Mouse (Mus musculus) forebrain, embryonic 16.5 days (tissue): ENCODE measurements around the gene Acbd6. TPM values are rescaled to one million over a fixed set of nuclear protein-coding genes. Genes with fewer than 3 reads are reported as not detected.

ENCODE experiments used
- ATAC-seq: fragments of 200-750 bp; cut with Nextera tagmentation; 2 replicates; pipeline ENCODE4 v1.8.0; 2017; ENCODE audit warnings: mild to moderate bottlenecking, moderate library complexity
- H3K27ac ChIP-seq: fragments of 300-500 bp; sonication (generic); 2 replicates; pipeline ENCODE4 v1.5.1; 2014; ENCODE audit warnings: low read length, control low read depth
- H3K27me3 ChIP-seq: fragments of 300-500 bp; sonication (generic); replicated peaks from 2 replicates; pipeline ENCODE4 v1.6.1; 2014; ENCODE audit warnings: low read length; ENCODE audit not compliant: control insufficient read depth, insufficient read depth
- H3K36me3 ChIP-seq: fragments of 300-500 bp; sonication (generic); 2 replicates; pipeline ENCODE4 v1.6.1; 2014; ENCODE audit not compliant: control insufficient read depth, insufficient read depth
- H3K4me1 ChIP-seq: fragments of 300-500 bp; sonication (generic); replicated peaks from 2 replicates; pipeline ENCODE4 v1.6.1; 2014; ENCODE audit warnings: low read length; ENCODE audit not compliant: control insufficient read depth, insufficient read depth
- H3K4me2 ChIP-seq: fragments of 300-500 bp; sonication (generic); 2 replicates; pipeline ENCODE4 v1.6.1; 2014; ENCODE audit warnings: mild to moderate bottlenecking, low read length, control low read depth
- H3K4me3 ChIP-seq: fragments of 300-500 bp; sonication (generic); replicated peaks from 2 replicates; pipeline ENCODE4 v1.5.1; 2014; ENCODE audit warnings: mild to moderate bottlenecking, low read length, control low read depth
- H3K9ac ChIP-seq: fragments of 300-500 bp; sonication (generic); replicated peaks from 2 replicates; pipeline ENCODE4 v1.6.1; 2014; ENCODE audit warnings: low read depth, low read length, control low read depth
- H3K9me3 ChIP-seq: fragments of 300-500 bp; sonication (generic); 2 replicates; pipeline ENCODE4 v1.6.1; 2016; ENCODE audit warnings: low read length; ENCODE audit not compliant: control insufficient read depth
- WGBS: fragments of 180-500 bp; shearing (Covaris S2); extraction: QIAGEN DNeasy Blood & Tissue Kit; methylation state at CpG from one replicate; pipeline ENCODE4 v1.1.7; 2014; 5-methylcytosine and 5-hydroxymethylcytosine counted together
- polyA plus RNA-seq: library from polyadenylated mRNA; unstranded; fragments of >200 nt; fragmentation: Nextera tagmentation; extraction: Ambion mirVana; gene quantifications from 2 replicates; pipeline ENCODE4 v1.2.1, GENCODE M21; 2015

Gene Acbd6
- polyA plus RNA-seq, 1 experiment from 2014 or later = 87.4 TPM

- Histone ChIP-seq H3K9ac (no peak overlapping the region), H3K4me1 (peaks cover 14% of the 10 kb centered on the region), H3K9me3 (no peaks in the 10 kb centered on the region), H3K36me3 (no peaks in the 10 kb centered on the region), H3K27me3 (no peaks in the 10 kb centered on the region), H3K4me3 (no peak overlapping the region), H3K27ac (no peak overlapping the region), H3K4me2 (no peak overlapping the region)
- no peak for ATAC-seq
Measured at GRCm38 (mm10) chr1:155700886-155701285, 143.0 kb downstream of the Acbd6 start.

GRCm38 (mm10) chr1:155703191-155703680 is 145.3 kb downstream of the Acbd6 start:
- 87% methylated on average over 5 of the region's 5 CpGs for WGBS
- Histone ChIP-seq H3K4me3 (no peak overlapping the region), H3K27me3 (no peaks in the 10 kb centered on the region), H3K27ac (no peak overlapping the region), H3K4me2 (no peak overlapping the region), H3K9me3 (no peaks in the 10 kb centered on the region), H3K36me3 (no peaks in the 10 kb centered on the region), H3K9ac (no peak overlapping the region), H3K4me1 (peaks cover 12% of the 10 kb centered on the region)
- no peak for ATAC-seq

GRCm38 (mm10) chr1:155704182-155704581 is 146.3 kb downstream of the Acbd6 start:
- WGBS = 55% methylated on average over 5 of the region's 5 CpGs
- Histone ChIP-seq H3K36me3 (no peaks in the 10 kb centered on the region), H3K27me3 (no peaks in the 10 kb centered on the region), H3K4me3 (no peak overlapping the region), H3K4me1 (peaks cover 3% of the 10 kb centered on the region; the same call in 1 of the 2 replicates), H3K27ac (no peak overlapping the region), H3K9ac (no peak overlapping the region), H3K9me3 (no peaks in the 10 kb centered on the region), H3K4me2 (no peak overlapping the region)
- peak; percentile 49; the same call in 1 of the 2 replicates for ATAC-seq

GRCm38 (mm10) chr1:155713306-155713705 is 155.4 kb downstream of the Acbd6 start:
- Histone ChIP-seq H3K27ac (no peak overlapping the region), H3K4me1 (no peaks in the 10 kb centered on the region; the same call in 1 of the 2 replicates), H3K27me3 (no peaks in the 10 kb centered on the region), H3K9ac (no peak overlapping the region), H3K36me3 (no peaks in the 10 kb centered on the region), H3K4me3 (no peak overlapping the region), H3K9me3 (no peaks in the 10 kb centered on the region), H3K4me2 (no peak overlapping the region)
- ATAC-seq = peak; percentile 26; the same call in 1 of the 2 replicates
- 67% methylated on average over 2 of the region's 2 CpGs for WGBS

- no peak overlapping the region for H3K4me3 ChIP-seq
- H3K27ac ChIP-seq = no peak overlapping the region
- no peak for ATAC-seq
- H3K4me1 ChIP-seq = no peaks in the 10 kb centered on the region; the same call in 1 of the 2 replicates
- no peaks in the 10 kb centered on the region for H3K9me3 ChIP-seq
- no peaks in the 10 kb centered on the region for H3K27me3 ChIP-seq
- no peak overlapping the region for H3K4me2 ChIP-seq
- no peak overlapping the region for H3K9ac ChIP-seq
- no peaks in the 10 kb centered on the region for H3K36me3 ChIP-seq
Measured at GRCm38 (mm10) chr1:155715366-155715765, 157.4 kb downstream of the Acbd6 start.

- no peak overlapping the region for H3K27ac ChIP-seq
- no peak for ATAC-seq
- H3K36me3 ChIP-seq = no peaks in the 10 kb centered on the region
- H3K27me3 ChIP-seq = no peaks in the 10 kb centered on the region; the same call in 1 of the 2 replicates
- H3K4me2 ChIP-seq = no peak overlapping the region
- H3K4me3 ChIP-seq = no peak overlapping the region
- no peaks in the 10 kb centered on the region for H3K9me3 ChIP-seq
- H3K4me1 ChIP-seq = peaks cover 3% of the 10 kb centered on the region; the same call in 1 of the 2 replicates
- H3K9ac ChIP-seq = no peak overlapping the region
- 93% methylated on average over 12 of the region's 12 CpGs for WGBS
Measured at GRCm38 (mm10) chr1:155717301-155717700, 159.4 kb downstream of the Acbd6 start.

GRCm38 (mm10) chr1:155718851-155719250 is 160.9 kb downstream of the Acbd6 start:
- Histone ChIP-seq H3K9me3 (no peaks in the 10 kb centered on the region), H3K27me3 (peaks cover 6% of the 10 kb centered on the region), H3K4me3 (no peak overlapping the region), H3K4me1 (0 out of 2 replicates have a peak, but pooled peaks cover 3% of the 10 kb centered on the region), H3K36me3 (no peaks in the 10 kb centered on the region), H3K9ac (no peak overlapping the region), H3K4me2 (no peak overlapping the region), H3K27ac (no peak overlapping the region)
- WGBS = 80% methylated on average over 3 of the region's 3 CpGs
- no peak for ATAC-seq

GRCm38 (mm10) chr1:155720006-155720405 is 162.1 kb downstream of the Acbd6 start:
- no peak overlapping the region for H3K4me3 ChIP-seq
- no peaks in the 10 kb centered on the region for H3K9me3 ChIP-seq
- H3K4me2 ChIP-seq = no peak overlapping the region
- 0 out of 2 replicates have a peak, but pooled peaks cover 3% of the 10 kb centered on the region for H3K4me1 ChIP-seq
- H3K9ac ChIP-seq = no peak overlapping the region
- no peak overlapping the region for H3K27ac ChIP-seq
- peaks cover 6% of the 10 kb centered on the region for H3K27me3 ChIP-seq
- H3K36me3 ChIP-seq = no peaks in the 10 kb centered on the region
- 55% methylated on average over 5 of the region's 5 CpGs for WGBS
- no peak for ATAC-seq

- Histone ChIP-seq H3K27ac (no peak overlapping the region), H3K27me3 (peaks cover 9% of the 10 kb centered on the region), H3K4me2 (no peak overlapping the region), H3K4me3 (no peak overlapping the region), H3K4me1 (0 out of 2 replicates have a peak, but pooled peaks cover 3% of the 10 kb centered on the region), H3K9me3 (no peaks in the 10 kb centered on the region), H3K36me3 (no peaks in the 10 kb centered on the region), H3K9ac (no peak overlapping the region)
- ATAC-seq = no peak
- WGBS = 9% methylated on average over 8 of the region's 8 CpGs
Measured at GRCm38 (mm10) chr1:155721443-155721842, 163.5 kb downstream of the Acbd6 start.

GRCm38 (mm10) chr1:155722185-155722584 is 164.3 kb downstream of the Acbd6 start:
- Histone ChIP-seq H3K4me3 (peak overlapping the region; percentile 21), H3K27me3 (peaks cover 14% of the 10 kb centered on the region), H3K9ac (peak overlapping the region; percentile 33), H3K9me3 (no peaks in the 10 kb centered on the region), H3K4me1 (0 out of 2 replicates have a peak, but pooled peaks cover 3% of the 10 kb centered on the region), H3K36me3 (no peaks in the 10 kb centered on the region), H3K4me2 (peak overlapping the region; percentile 41), H3K27ac (no peak overlapping the region)
- peak; percentile 32; the same call in 1 of the 2 replicates for ATAC-seq
- 0% methylated on average over 13 of the region's 13 CpGs for WGBS
